Mouse (Mus musculus) heart, adult 2 months (tissue): ENCODE measurements around the gene Cmtm3. TPM values are rescaled to one million over a fixed set of nuclear protein-coding genes. Genes with fewer than 3 reads are reported as not detected.
A peak's percentile ranks its signal among the peaks of the same experiment; 100 is the strongest.

ENCODE experiments used
- DNase-seq, 2 experiments: peaks; one replicate each; pipeline ENCODE4 v3.0.0; 2021
- H3K27ac ChIP-seq: fragments of 200-600 bp; 2 replicates; pipeline ENCODE4 v1.8.1; 2022
- H3K27me3 ChIP-seq: fragments of 200-500 bp; 2 replicates; pipeline ENCODE4 v1.6.1; 2012; ENCODE audit warnings: mild to moderate bottlenecking, low read length, inconsistent platforms, mixed read lengths; ENCODE audit not compliant: control insufficient read depth, insufficient read depth
- H3K36me3 ChIP-seq: fragments of 200-500 bp; 2 replicates; pipeline ENCODE4 v1.6.1; 2012; ENCODE audit warnings: low read length, inconsistent platforms; ENCODE audit not compliant: control insufficient read depth, insufficient read depth
- H3K4me1 ChIP-seq: fragments of 200-500 bp; 2 replicates; pipeline ENCODE4 v1.6.1; 2011; ENCODE audit warnings: low read length; ENCODE audit not compliant: control insufficient read depth, insufficient read depth
- H3K4me3 ChIP-seq: fragments of 200-600 bp; 2 replicates; pipeline ENCODE4 v1.8.1; 2022
- H3K79me2 ChIP-seq: fragments of 200-500 bp; replicated peaks from 2 replicates; pipeline ENCODE4 v1.6.1; 2012; ENCODE audit warnings: mild to moderate bottlenecking, inconsistent platforms, low read length, moderate library complexity, mixed read lengths; ENCODE audit not compliant: control insufficient read depth, insufficient read depth
- H3K9ac ChIP-seq: fragments of 200-500 bp; 2 replicates; pipeline ENCODE4 v1.6.1; 2012; ENCODE audit warnings: low read depth, mild to moderate bottlenecking, control low read depth, inconsistent platforms, low read length, mixed read lengths
- CTCF ChIP-seq: fragments of 200-600 bp; IDR thresholded peaks from 2 replicates; pipeline ENCODE4 v1.8.1; 2022; ENCODE audit warnings: antibody characterized with exemption, mild to moderate bottlenecking, moderate library complexity
- EP300 ChIP-seq: fragments of 200-500 bp; IDR thresholded peaks from 2 replicates; pipeline ENCODE4 v1.6.1; 2011; ENCODE audit warnings: low read depth, low read length, control low read depth; ENCODE audit not compliant: insufficient read depth
- POLR2A ChIP-seq: fragments of 200-500 bp; IDR thresholded peaks from 2 replicates; pipeline ENCODE4 v1.6.1; 2011; ENCODE audit warnings: mild to moderate bottlenecking, low read depth, low read length, control low read depth; ENCODE audit not compliant: insufficient read depth
- WGBS: fragments of 180-500 bp; shearing (Covaris S2); methylation state at CpG from one replicate; pipeline ENCODE4 v1.1.7; 2018; 5-methylcytosine and 5-hydroxymethylcytosine counted together
- intact Hi-C: fragments of 180-260 bp; cut with DNase I; formaldehyde crosslinking; loops from one replicate; pipeline ENCODE4 v1.15.1; 2025
- polyA plus RNA-seq: library from polyadenylated mRNA; depleted of rRNA; stranded (reverse); fragments of >200 nt; gene quantifications from 2 replicates; pipeline ENCODE4 v1.2.3, GENCODE M21; 2012; rRNA removed
- total RNA-seq, 2 experiments: library from RNA; stranded (reverse); gene quantifications; 2 replicates each; pipeline ENCODE4 v1.2.3; 2021

The Cmtm3 gene
- total and polyA plus RNA-seq, 3 experiments = 10.5 to 44.1 (median 16.4) TPM

GRCm38 (mm10) chr8:104390245-104390644 is 51.0 kb downstream of the Cmtm3 start:
- Histone ChIP-seq H3K79me2 (peaks cover 7% of the 10 kb centered on the region), H3K4me3 (no peak overlapping the region), H3K36me3 (no peaks in the 10 kb centered on the region), H3K4me1 (peaks cover 5% of the 10 kb centered on the region), H3K9ac (no peak overlapping the region), H3K27ac (no peak overlapping the region), H3K27me3 (no peaks in the 10 kb centered on the region)
- DNase-seq = no peak
- TF ChIP-seq CTCF (no peak), EP300 (no peak), POLR2A (no peak)
- 60% methylated on average over 8 of the region's 8 CpGs for WGBS
- intact Hi-C loops = no loop called here

- Histone ChIP-seq H3K9ac (no peak overlapping the region), H3K27me3 (no peaks in the 10 kb centered on the region), H3K4me1 (peaks cover 2% of the 10 kb centered on the region), H3K36me3 (no peaks in the 10 kb centered on the region), H3K27ac (no peak overlapping the region), H3K4me3 (no peak overlapping the region), H3K79me2 (peaks cover 7% of the 10 kb centered on the region)
- 96% methylated on average over 7 of the region's 7 CpGs for WGBS
- intact Hi-C loops = no loop called here
- no peak for DNase-seq
- TF ChIP-seq CTCF (no peak), POLR2A (no peak), EP300 (no peak)
Measured at GRCm38 (mm10) chr8:104393139-104393538, 53.9 kb downstream of the Cmtm3 start.

- Histone ChIP-seq H3K4me3 (no peak overlapping the region), H3K79me2 (peaks cover 7% of the 10 kb centered on the region), H3K27me3 (no peaks in the 10 kb centered on the region), H3K4me1 (peaks cover 2% of the 10 kb centered on the region; the same call in 1 of the 2 replicates), H3K36me3 (no peaks in the 10 kb centered on the region), H3K27ac (no peak overlapping the region), H3K9ac (no peak overlapping the region)
- WGBS = 72% methylated on average over 6 of the region's 6 CpGs
- no peak for DNase-seq
- TF ChIP-seq POLR2A = no peak
- no peak for TF ChIP-seq EP300
- no peak for TF ChIP-seq CTCF
- intact Hi-C loops = loop anchor here (2.0 kb wide), 2 partner anchors 17 to 49 kb away; no protein-coding TSS in a partner anchor
Measured at GRCm38 (mm10) chr8:104393767-104394166, 54.6 kb downstream of the Cmtm3 start.

- intact Hi-C loops = loop anchor here (2.0 to 5.0 kb wide), 3 partner anchors 18 to 50 kb away; partner anchors contain the start of gene Dync1li2
- Histone ChIP-seq H3K4me1 (peaks cover 2% of the 10 kb centered on the region; the same call in 1 of the 2 replicates), H3K27ac (peak overlapping the region; percentile 82), H3K36me3 (no peaks in the 10 kb centered on the region), H3K4me3 (peak overlapping the region; percentile 94), H3K27me3 (no peaks in the 10 kb centered on the region), H3K79me2 (peaks cover 5% of the 10 kb centered on the region), H3K9ac (peak overlapping the region; percentile 88)
- under 1% methylated on average over 75 of the region's 82 CpGs for WGBS
- TF ChIP-seq EP300 = no peak
- TF ChIP-seq CTCF = peak; percentile 17; the same call in 1 of the 2 replicates
- no peak for TF ChIP-seq POLR2A
- peak in 1 of 2 experiments; percentile 24 for DNase-seq
Measured at GRCm38 (mm10) chr8:104394801-104395702, 55.8 kb downstream of the Cmtm3 start.

- Histone ChIP-seq H3K9ac (peak within 1 kb of the TSS; percentile 88), H3K27ac (peak within 1 kb of the TSS; percentile 82), H3K36me3 (no peaks in the 10 kb centered on the region), H3K79me2 (peaks cover 5% of the 10 kb centered on the region), H3K4me3 (peak within 1 kb of the TSS; percentile 94), H3K27me3 (no peaks in the 10 kb centered on the region), H3K4me1 (peaks cover 2% of the 10 kb centered on the region; the same call in 1 of the 2 replicates)
- 2% methylated on average over 45 of the region's 54 CpGs for WGBS
- intact Hi-C loops = loop anchor here (2.0 to 5.0 kb wide), 3 partner anchors 19 to 51 kb away; partner anchors contain the start of gene Dync1li2
- peak; percentile 82 to 83 for DNase-seq
- no peak for TF ChIP-seq CTCF
- no peak for TF ChIP-seq POLR2A
- no peak for TF ChIP-seq EP300
Measured at GRCm38 (mm10) chr8:104395703-104396357, 56.6 kb downstream of the Cmtm3 start, which contains the start of gene Cmtm4. TSS of gene Cmtm4 (minus strand) at chr8:104395807.

Other genes with a start within 250 kb of the Cmtm3 start
- gene Cdh5, start 237.8 kb upstream of the Cmtm3 start, total RNA-seq = 100 to 1,000 TPM; 112 to 115 TPM
- 113 and 128 TPM in 2 replicates for gene Cdh5, start 237.8 kb upstream of the Cmtm3 start, polyA plus RNA-seq
- gene Bean1, start 169.0 kb upstream of the Cmtm3 start, total RNA-seq = 1 to 10 TPM in 1 of 2 experiments, under 1 TPM in 1; 0.91 to 1.8 TPM
- 4.0 and 4.1 TPM in 2 replicates for gene Bean1, start 169.0 kb upstream of the Cmtm3 start, polyA plus RNA-seq
- 1 to 10 TPM; 6.1 to 8.7 TPM for gene Tk2, start 90.9 kb upstream of the Cmtm3 start, total RNA-seq
- gene Tk2, start 90.9 kb upstream of the Cmtm3 start, polyA plus RNA-seq = 9.8 and 10.6 TPM in 2 replicates
- gene Cklf, start 88.5 kb upstream of the Cmtm3 start, total RNA-seq = 1 to 10 TPM; 3.2 to 3.5 TPM
- 2.8 and 3.7 TPM in 2 replicates for gene Cklf, start 88.5 kb upstream of the Cmtm3 start, polyA plus RNA-seq
- not detected for gene Cmtm2a, start 46.2 kb upstream of the Cmtm3 start, total RNA-seq
- 0.10 and 0.32 TPM in 2 replicates for gene Cmtm2a, start 46.2 kb upstream of the Cmtm3 start, polyA plus RNA-seq
- not detected for gene Gm45711, start 29.3 kb upstream of the Cmtm3 start, total RNA-seq
- not detected in 2 replicates for gene Gm45711, start 29.3 kb upstream of the Cmtm3 start, polyA plus RNA-seq
- gene Cmtm1, start 29.3 kb upstream of the Cmtm3 start, total RNA-seq = not detected
- gene Cmtm1, start 29.3 kb upstream of the Cmtm3 start, polyA plus RNA-seq = not detected in 2 replicates
- gene Gm11020, start 17.8 kb upstream of the Cmtm3 start, total RNA-seq = not detected
- not detected in 2 replicates for gene Gm11020, start 17.8 kb upstream of the Cmtm3 start, polyA plus RNA-seq
- gene Cmtm2b, start 17.2 kb upstream of the Cmtm3 start, total RNA-seq = not detected
- gene Cmtm2b, start 17.2 kb upstream of the Cmtm3 start, polyA plus RNA-seq = 0.12 and 0.20 TPM in 2 replicates
- gene Cmtm4, start 56.4 kb downstream of the Cmtm3 start, total RNA-seq = 10 to 100 TPM; 10.0 to 11.4 TPM
- 7.3 and 13.4 TPM in 2 replicates for gene Cmtm4, start 56.4 kb downstream of the Cmtm3 start, polyA plus RNA-seq
- 100 to 1,000 TPM in 1 of 2 experiments, 10 to 100 TPM in 1; 86.8 to 107 TPM for gene Dync1li2, start 103.6 kb downstream of the Cmtm3 start, total RNA-seq
- 20.2 and 38.5 TPM in 2 replicates for gene Dync1li2, start 103.6 kb downstream of the Cmtm3 start, polyA plus RNA-seq
- gene Terb1, start 170.5 kb downstream of the Cmtm3 start, total RNA-seq = not detected
- gene Terb1, start 170.5 kb downstream of the Cmtm3 start, polyA plus RNA-seq = not detected in 2 replicates
- gene Nae1, start 195.2 kb downstream of the Cmtm3 start, total RNA-seq = 10 to 100 TPM; 27.0 to 31.4 TPM
- 11.0 and 28.0 TPM in 2 replicates for gene Nae1, start 195.2 kb downstream of the Cmtm3 start, polyA plus RNA-seq
- gene Car7, start 195.3 kb downstream of the Cmtm3 start, total RNA-seq = 1 to 10 TPM; 2.0 to 2.9 TPM
- gene Car7, start 195.3 kb downstream of the Cmtm3 start, polyA plus RNA-seq = 9.3 and 11.2 TPM in 2 replicates